Mouse (Mus musculus) spleen, postnatal 36 days (tissue): Measurements from ENCODE around the gene Sorcs3.

Experiments
- DNase-seq, 2 experiments: peaks; one replicate each; pipeline ENCODE4 v3.0.0; 2022; ENCODE audit warnings: low spot score in 2 of 2, mixed read lengths in 1 of 2

Gene Sorcs3

GRCm38 (mm10) chr19:48706267-48706923 is 500.6 kb downstream of the Sorcs3 start:
- DNase-seq, result no peak

GRCm38 (mm10) chr19:48706924-48707320 is 501.1 kb downstream of the Sorcs3 start:
- DNase-seq, result no peak

GRCm38 (mm10) chr19:48725851-48726419 is 520.1 kb downstream of the Sorcs3 start:
- no peak for DNase-seq

- no peak for DNase-seq
Measured at GRCm38 (mm10) chr19:48727048-48727447, 521.2 kb downstream of the Sorcs3 start.

- no peak for DNase-seq
Measured at GRCm38 (mm10) chr19:48727601-48728000, 521.8 kb downstream of the Sorcs3 start.

GRCm38 (mm10) chr19:48731731-48732130 is 525.9 kb downstream of the Sorcs3 start:
- no peak for DNase-seq

GRCm38 (mm10) chr19:48734370-48734769 is 528.5 kb downstream of the Sorcs3 start:
- no peak for DNase-seq

- no peak for DNase-seq
Measured at GRCm38 (mm10) chr19:48737554-48737953, 531.7 kb downstream of the Sorcs3 start.

GRCm38 (mm10) chr19:48755156-48755555 is 549.3 kb downstream of the Sorcs3 start:
- DNase-seq, result no peak

- no peak for DNase-seq
Measured at GRCm38 (mm10) chr19:48756831-48757230, 551.0 kb downstream of the Sorcs3 start.

GRCm38 (mm10) chr19:48766524-48766923 is 560.7 kb downstream of the Sorcs3 start:
- no peak for DNase-seq

GRCm38 (mm10) chr19:48771565-48771964 is 565.7 kb downstream of the Sorcs3 start:
- DNase-seq, result no peak

GRCm38 (mm10) chr19:48779095-48779765 is 573.4 kb downstream of the Sorcs3 start:
- no peak for DNase-seq

- no peak for DNase-seq
Measured at GRCm38 (mm10) chr19:48780813-48781212, 575.0 kb downstream of the Sorcs3 start.

- no peak for DNase-seq
Measured at GRCm38 (mm10) chr19:48782024-48782721, 576.3 kb downstream of the Sorcs3 start.

- no peak for DNase-seq
Measured at GRCm38 (mm10) chr19:48787269-48787668, 581.4 kb downstream of the Sorcs3 start.

GRCm38 (mm10) chr19:48804546-48804945 is 598.7 kb downstream of the Sorcs3 start:
- no peak for DNase-seq

- DNase-seq, result no peak
Measured at GRCm38 (mm10) chr19:48811541-48811940, 605.7 kb downstream of the Sorcs3 start.

- no peak for DNase-seq
Measured at GRCm38 (mm10) chr19:48813823-48814222, 608.0 kb downstream of the Sorcs3 start.

- no peak for DNase-seq
Measured at GRCm38 (mm10) chr19:48815064-48815463, 609.2 kb downstream of the Sorcs3 start.

GRCm38 (mm10) chr19:48820493-48821282 is 614.9 kb downstream of the Sorcs3 start:
- DNase-seq, result no peak

GRCm38 (mm10) chr19:48821283-48821715 is 615.5 kb downstream of the Sorcs3 start:
- DNase-seq, result no peak
